Mouse (Mus musculus) CH12.LX (cell line): ENCODE results near the gene Mxd4. TPM values are rescaled to one million over a fixed set of nuclear protein-coding genes. Genes with fewer than 3 reads are reported as not detected.

Experiments
- DNase-seq: peaks from one replicate; pipeline ENCODE4 v3.0.0-alpha.2; 2013; ENCODE audit errors: extremely low read depth
- H3K27ac ChIP-seq: 2 replicates; pipeline ENCODE4 v1.5.1; 2012; ENCODE audit warnings: low read depth, mild to moderate bottlenecking, control low read depth, moderate library complexity; ENCODE audit not compliant: insufficient read depth
- H3K27me3 ChIP-seq: replicated peaks from 2 replicates; pipeline ENCODE3; 2012; ENCODE audit warnings: inconsistent platforms
- H3K36me3 ChIP-seq, 2 experiments: replicated peaks in 1 of 2; 2 replicates each; pipeline versions ENCODE3 to v1.6.1; 2012; ENCODE audit warnings: inconsistent platforms in 1 of 2, low read length in 1 of 2, mild to moderate bottlenecking in 1 of 2, mixed read lengths in 1 of 2, moderate library complexity in 1 of 2; ENCODE audit not compliant: control insufficient read depth in 1 of 2, insufficient read depth in 1 of 2
- H3K4me1 ChIP-seq, 2 experiments: 2 replicates each; pipeline ENCODE4 v1.6.1; 2012; ENCODE audit warnings: inconsistent platforms in 1 of 2, moderate library complexity in 1 of 2; ENCODE audit not compliant: insufficient read depth in 2 of 2, control insufficient read depth in 1 of 2
- H3K4me2 ChIP-seq: 2 replicates; pipeline ENCODE4 v1.6.1; 2012; ENCODE audit warnings: low read depth, mild to moderate bottlenecking, control low read depth; ENCODE audit not compliant: poor library complexity, insufficient read depth, severe bottlenecking
- H3K4me3 ChIP-seq, 3 experiments: fragments of 150-350 bp in 1 of 3; sonication (generic) in 1 of 3; replicated peaks in 1 of 3; 2 replicates each; pipeline versions ENCODE3 to v1.5.1; 2011 to 2012; ENCODE audit warnings: low read depth in 2 of 3, low read length in 2 of 3, mild to moderate bottlenecking in 2 of 3, moderate library complexity in 2 of 3, control low read depth in 1 of 3, improper control_type of control experiment in 1 of 3, inconsistent platforms in 1 of 3, mixed read lengths in 1 of 3; ENCODE audit not compliant: poor library complexity in 1 of 3
- H3K79me2 ChIP-seq: replicated peaks from 2 replicates; pipeline ENCODE4 v1.6.1; 2012; ENCODE audit warnings: mild to moderate bottlenecking, moderate library complexity; ENCODE audit not compliant: control insufficient read depth, poor library complexity, insufficient read depth, severe bottlenecking; ENCODE audit errors: extremely low read depth
- H3K9ac ChIP-seq: 2 replicates; pipeline ENCODE4 v1.6.1; 2012; ENCODE audit warnings: low read depth, mild to moderate bottlenecking, control low read depth, moderate library complexity; ENCODE audit not compliant: insufficient read depth
- H3K9me3 ChIP-seq: replicated peaks from 2 replicates; pipeline ENCODE3; 2012; ENCODE audit warnings: low read length, inconsistent platforms, mixed read lengths
- BHLHE40 ChIP-seq: IDR thresholded peaks from 2 replicates; pipeline ENCODE4 v1.6.1; 2011; ENCODE audit warnings: mild to moderate bottlenecking, low read depth, low read length, improper control_type of control experiment
- CHD1 ChIP-seq: IDR thresholded peaks from 2 replicates; pipeline ENCODE4 v1.6.1; 2012; ENCODE audit warnings: low read depth, low read length, improper control_type of control experiment, inconsistent platforms
- CHD2 ChIP-seq: IDR thresholded peaks from 2 replicates; pipeline ENCODE4 v1.6.1; 2011; ENCODE audit warnings: low read length, improper control_type of control experiment
- ELF1 ChIP-seq: IDR thresholded peaks from 2 replicates; pipeline ENCODE4 v1.6.1; 2014; ENCODE audit warnings: low read depth, mild to moderate bottlenecking, inconsistent platforms, low read length, improper control_type of control experiment
- ETS1 ChIP-seq: conservative IDR thresholded peaks from 2 replicates; pipeline ENCODE4 v1.6.1; 2012; ENCODE audit warnings: low read depth, mild to moderate bottlenecking, inconsistent platforms, low read length, improper control_type of control experiment, moderate library complexity
- GABPA ChIP-seq: IDR thresholded peaks from 2 replicates; pipeline ENCODE4 v1.6.1; 2012; ENCODE audit warnings: low read depth, low read length, improper control_type of control experiment, inconsistent platforms; ENCODE audit not compliant: insufficient replicate concordance
- HCFC1 ChIP-seq: IDR thresholded peaks from 2 replicates; pipeline ENCODE4 v1.6.1; 2012; ENCODE audit warnings: low read depth, mild to moderate bottlenecking, inconsistent platforms, low read length, improper control_type of control experiment
- IRF4 ChIP-seq: IDR thresholded peaks from 2 replicates; pipeline ENCODE4 v1.6.1; 2014; ENCODE audit warnings: low read depth, mild to moderate bottlenecking, inconsistent platforms, low read length, improper control_type of control experiment
- JUND ChIP-seq: conservative IDR thresholded peaks from 2 replicates; pipeline ENCODE4 v1.6.1; 2011; ENCODE audit warnings: low read depth, low read length, improper control_type of control experiment
- KAT2A ChIP-seq: IDR thresholded peaks from 2 replicates; pipeline ENCODE4 v1.6.1; 2012; ENCODE audit warnings: low read length, improper control_type of control experiment, inconsistent platforms; ENCODE audit not compliant: insufficient replicate concordance
- MAFK ChIP-seq: IDR thresholded peaks from 2 replicates; pipeline ENCODE4 v1.6.1; 2011; ENCODE audit warnings: low read length, improper control_type of control experiment; ENCODE audit not compliant: insufficient replicate concordance
- MAZ ChIP-seq: IDR thresholded peaks from 2 replicates; pipeline ENCODE4 v1.6.1; 2012; ENCODE audit warnings: low read depth, mild to moderate bottlenecking, inconsistent platforms, low read length, improper control_type of control experiment, moderate library complexity
- MEF2A ChIP-seq: IDR thresholded peaks from 2 replicates; pipeline ENCODE4 v1.6.1; 2014; ENCODE audit warnings: low read depth, mild to moderate bottlenecking, inconsistent platforms, low read length, improper control_type of control experiment, borderline replicate concordance
- MXI1 ChIP-seq: IDR thresholded peaks from 2 replicates; pipeline ENCODE4 v1.6.1; 2011; ENCODE audit warnings: mild to moderate bottlenecking, low read depth, low read length, improper control_type of control experiment
- MYC ChIP-seq: IDR thresholded peaks from 2 replicates; pipeline ENCODE4 v1.6.1; 2011; ENCODE audit warnings: low read depth, mild to moderate bottlenecking, improper control_type of control experiment, low read length
- NRF1 ChIP-seq: IDR thresholded peaks from 2 replicates; pipeline ENCODE4 v1.6.1; 2014; ENCODE audit warnings: low read depth, mild to moderate bottlenecking, inconsistent platforms, low read length, improper control_type of control experiment, moderate library complexity
- POLR2A ChIP-seq: IDR thresholded peaks from 2 replicates; pipeline ENCODE4 v1.6.1; 2011; ENCODE audit warnings: low read depth, mild to moderate bottlenecking, improper control_type of control experiment, low read length
- POLR2AphosphoS2 ChIP-seq: IDR thresholded peaks from 2 replicates; pipeline ENCODE4 v1.6.1; 2011; ENCODE audit warnings: low read depth, low read length, improper control_type of control experiment
- RAD21 ChIP-seq: IDR thresholded peaks from 2 replicates; pipeline ENCODE4 v1.6.1; 2011; ENCODE audit warnings: low read depth, mild to moderate bottlenecking, low read length, improper control_type of control experiment, moderate library complexity
- RCOR1 ChIP-seq: conservative IDR thresholded peaks from 2 replicates; pipeline ENCODE4 v1.6.1; 2012; ENCODE audit warnings: low read depth, mild to moderate bottlenecking, inconsistent platforms, low read length, improper control_type of control experiment
- SIN3A ChIP-seq: IDR thresholded peaks from 2 replicates; pipeline ENCODE4 v1.6.1; 2012; ENCODE audit warnings: low read length, improper control_type of control experiment, inconsistent platforms
- SMC3 ChIP-seq: IDR thresholded peaks from 2 replicates; pipeline ENCODE4 v1.6.1; 2011; ENCODE audit warnings: low read depth, low read length, improper control_type of control experiment
- TCF12 ChIP-seq: IDR thresholded peaks from 2 replicates; pipeline ENCODE4 v1.6.1; 2014; ENCODE audit warnings: low read depth, mild to moderate bottlenecking, inconsistent platforms, low read length, improper control_type of control experiment
- USF1 ChIP-seq: IDR thresholded peaks from 2 replicates; pipeline ENCODE4 v1.6.1; 2014; ENCODE audit warnings: low read depth, mild to moderate bottlenecking, inconsistent platforms, low read length, improper control_type of control experiment
- USF2 ChIP-seq: conservative IDR thresholded peaks from 2 replicates; pipeline ENCODE4 v1.6.1; 2011; ENCODE audit warnings: low read depth, low read length, improper control_type of control experiment
- ZC3H11A ChIP-seq: IDR thresholded peaks from 2 replicates; pipeline ENCODE4 v1.6.1; 2012; ENCODE audit warnings: low read depth, mild to moderate bottlenecking, inconsistent platforms, low read length, improper control_type of control experiment
- ZKSCAN1 ChIP-seq: IDR thresholded peaks from 2 replicates; pipeline ENCODE4 v1.6.1; 2012; ENCODE audit warnings: low read depth, inconsistent platforms, low read length, improper control_type of control experiment, borderline replicate concordance
- ZMIZ1 ChIP-seq: IDR thresholded peaks from 2 replicates; pipeline ENCODE4 v1.6.1; 2012; ENCODE audit warnings: low read depth, mild to moderate bottlenecking, inconsistent platforms, low read length, improper control_type of control experiment
- ZNF384 ChIP-seq: IDR thresholded peaks from 2 replicates; pipeline ENCODE4 v1.6.1; 2012; ENCODE audit warnings: low read depth, low read length, improper control_type of control experiment, inconsistent platforms
- dilution Hi-C: fragments of 300-500 bp; cut with MboI; formaldehyde crosslinking; loops from 2 replicates; pipeline ENCODE4 v1.14.3; 2020; ENCODE audit warnings: low sequenced_read_pairs; ENCODE audit not compliant: extremely low pct_unique_long_range_greater_than_20kb, extremely low pct_ligation_motif_present
- in situ Hi-C: fragments of 300-500 bp; cut with MboI; formaldehyde crosslinking; loops from 3 replicates; pipeline ENCODE4 v1.14.3; 2019; ENCODE audit warnings: low sequenced_read_pairs, low pct_ligation_motif_present, low pct_unique_long_range_greater_than_20kb, mixed read lengths
- polyA plus RNA-seq: library from polyadenylated mRNA; unstranded; fragments of >175 nt; gene quantifications from 2 replicates; pipeline ENCODE4 v1.2.1, GENCODE M21; 2012; ENCODE audit warnings: low read depth; ENCODE audit not compliant: insufficient read length
- total RNA-seq, 2 experiments: library from RNA; depleted of rRNA; stranded (reverse); fragments of 300-350 nt in 1 of 2; fragments of >200 nt in 1 of 2; gene quantifications; 2 replicates each; pipeline ENCODE4 v1.2.3; 2012 to 2014

The Mxd4 gene
- total and polyA plus RNA-seq, 3 experiments = 4.8 to 6.2 (median 6.0) TPM

DNA sequence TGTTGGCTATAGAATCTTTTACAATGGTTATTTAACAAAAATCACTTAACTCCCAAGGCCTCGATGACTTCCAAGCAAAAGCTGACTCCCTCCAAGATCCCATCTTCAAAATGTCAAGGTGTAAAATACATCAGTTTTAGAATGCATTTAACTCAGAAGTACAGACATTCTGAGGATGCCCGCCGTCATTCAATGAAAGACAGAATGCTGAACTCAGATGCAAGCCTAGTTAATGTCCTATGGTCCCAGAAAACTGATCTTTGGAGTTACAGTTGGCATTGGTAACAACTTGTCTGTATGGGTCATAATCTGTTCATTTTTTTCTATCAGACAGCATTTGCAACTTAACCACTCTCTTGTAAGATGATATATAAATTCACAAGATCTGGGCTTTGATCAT, 17.6 kb downstream of the Mxd4 start:
- Histone ChIP-seq H3K36me3 (peaks cover 0 to 2% of the 10 kb centered on the region in 2 experiments), H3K4me3 (peak overlapping the region; percentile 40 to 79 (median 50)), H3K4me2 (peak overlapping the region; percentile 87), H3K27me3 (no peaks in the 10 kb centered on the region), H3K79me2 (peaks cover 22% of the 10 kb centered on the region), H3K9ac (peak overlapping the region; percentile 95), H3K27ac (peak overlapping the region; percentile 51; the same call in 1 of the 2 replicates), H3K4me1 (peaks cover 0 to 15% of the 10 kb centered on the region in 2 experiments; a peak in 2 of 4 replicates), H3K9me3 (no peaks in the 10 kb centered on the region)
- no peak for DNase-seq
- in situ Hi-C loops = no loop called here
- dilution Hi-C loops = no loop called here
- TF ChIP-seq SIN3A (peak; percentile 38; the same call in 1 of the 2 replicates), CHD1 (0 out of 2 replicates have a peak, but pooled peaks have one; percentile 56), KAT2A (no peak), USF2 (no peak), MXI1 (0 out of 2 replicates have a peak, but pooled peaks have one; percentile 17)

DNA sequence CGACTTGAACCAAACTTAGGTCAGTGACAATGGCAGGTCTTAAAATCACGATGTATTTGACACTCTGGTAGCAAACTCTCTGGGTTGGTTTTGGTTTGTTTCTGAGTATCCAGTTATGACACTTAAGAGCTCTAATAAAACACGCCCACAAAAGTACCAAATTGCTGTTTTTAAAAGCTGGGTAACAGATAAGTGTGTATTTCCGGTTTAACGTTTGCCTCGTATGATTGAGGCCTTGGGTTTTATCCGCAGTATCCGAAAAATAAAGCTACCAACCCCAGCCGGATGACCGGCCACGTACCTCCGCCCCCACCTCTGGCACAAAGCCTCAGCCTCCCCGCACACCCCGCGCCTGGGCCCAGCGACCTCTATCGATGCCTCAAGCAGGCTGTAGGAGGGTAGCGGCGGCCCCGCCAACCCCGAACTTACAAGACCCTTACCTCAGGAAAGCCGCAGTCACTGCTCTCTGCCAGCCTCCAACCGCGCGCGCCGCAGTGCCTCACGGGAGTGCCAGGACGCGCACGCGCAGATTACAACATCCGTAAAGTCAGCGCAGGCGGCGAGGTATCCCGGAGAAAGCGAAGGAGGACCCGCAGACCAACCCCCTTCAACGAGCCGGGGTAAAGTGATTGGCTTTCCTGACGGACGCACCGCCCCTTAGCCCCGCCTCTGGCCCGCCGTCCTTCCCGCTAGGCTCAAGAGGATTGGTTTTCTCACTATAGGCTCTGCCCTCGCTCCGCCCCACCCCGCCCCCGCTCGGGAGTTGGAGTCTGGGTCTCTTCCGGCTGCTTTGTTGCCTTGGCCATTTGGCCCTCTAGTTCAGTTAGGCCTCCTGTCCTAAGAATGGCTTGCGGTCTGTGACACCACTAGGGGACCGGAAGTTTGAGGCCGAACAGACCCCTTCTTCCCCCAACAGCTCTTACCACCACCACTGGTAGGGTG, 18.3 kb downstream of the Mxd4 start, which contains the start of the genes Poln and Haus3:
Poln (minus strand) TSS at position 499 of the 942 bp plus-strand sequence.
Haus3 (minus strand) TSS at position 578 of the 942 bp plus-strand sequence.
- Histone ChIP-seq H3K27me3 (no peaks in the 10 kb centered on the region), H3K36me3 (peaks cover 0 to 7% of the 10 kb centered on the region in 2 experiments), H3K4me2 (peak within 1 kb of the TSS; percentile 87), H3K9ac (peak within 1 kb of the TSS; percentile 95), H3K4me3 (peak within 1 kb of the TSS; percentile 59 to 93 (median 79)), H3K79me2 (peaks cover 29% of the 10 kb centered on the region), H3K4me1 (peaks cover 5 to 23% of the 10 kb centered on the region in 2 experiments), H3K9me3 (no peaks in the 10 kb centered on the region), H3K27ac (peak within 1 kb of the TSS; percentile 86)
- peak; percentile 98 for DNase-seq
- in situ Hi-C loops = no loop called here
- dilution Hi-C loops = no loop called here
- TF ChIP-seq USF2 = no peak
- peak; percentile 92 for TF ChIP-seq POLR2AphosphoS2
- peak; percentile 94 for TF ChIP-seq POLR2A
- no peak for TF ChIP-seq ZC3H11A
- TF ChIP-seq JUND = no peak
- TF ChIP-seq ELF1 = peak; percentile 86
- TF ChIP-seq NRF1 = peak; percentile 90
- peak; percentile 73 for TF ChIP-seq HCFC1
- TF ChIP-seq MAFK = no peak
- TF ChIP-seq CHD2 = no peak; the same call in 1 of the 2 replicates
- TF ChIP-seq IRF4 = no peak
- no peak for TF ChIP-seq ZKSCAN1
- no peak for TF ChIP-seq GABPA
- no peak for TF ChIP-seq USF1
- 0 out of 2 replicates have a peak, but pooled peaks have one; percentile 36 for TF ChIP-seq MYC
- peak; percentile 67; the same call in 1 of the 2 replicates for TF ChIP-seq MEF2A
- TF ChIP-seq ETS1 = no peak; the same call in 1 of the 2 replicates
- TF ChIP-seq BHLHE40 = peak; percentile 51
- no peak for TF ChIP-seq SMC3
- no peak for TF ChIP-seq RCOR1
- no peak; the same call in 1 of the 2 replicates for TF ChIP-seq TCF12
- TF ChIP-seq ZNF384 = no peak
- 0 out of 2 replicates have a peak, but pooled peaks have one; percentile 43 for TF ChIP-seq KAT2A
- 0 out of 2 replicates have a peak, but pooled peaks have one; percentile 61 for TF ChIP-seq MAZ
- TF ChIP-seq ZMIZ1 = peak; percentile 67
- peak; percentile 81 for TF ChIP-seq SIN3A
- TF ChIP-seq RAD21 = no peak
